Mouse (Mus musculus): ENCODE measurements at regions not wholly inside any gene's neighbourhood (a gene's known extent, or its start where the extent isn't known, plus 50 kb on each side); places are given as distances from the start of the nearest gene placed in this dataset.

GRCm38 (mm10) chr16:75325296-75325695 is 260.6 kb downstream of the Lipi start:
- no peak for DNase-seq (ENCODE audit: inconsistent age in 2 of 2, low spot score in 1 of 2)

DNA sequence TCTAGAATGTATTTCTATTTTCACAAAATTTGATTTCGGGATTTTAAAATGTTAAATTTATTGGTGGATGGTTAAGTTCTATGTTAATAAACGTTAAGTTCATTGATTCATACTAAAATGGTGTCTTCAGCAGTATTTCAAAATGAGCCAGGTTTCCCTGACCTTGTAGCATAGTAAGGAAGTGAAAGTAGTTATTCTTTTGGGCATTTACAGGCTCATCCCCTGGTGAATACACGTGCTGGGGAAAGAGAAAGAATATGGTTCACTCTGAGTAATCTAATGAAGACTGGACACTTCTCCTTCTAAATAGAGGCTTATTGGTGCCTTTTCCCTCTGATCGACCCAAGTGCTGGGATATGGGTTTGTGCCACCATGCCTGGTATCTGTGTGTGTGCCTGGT is 281.1 kb downstream of the Lipi start:
- no peak for DNase-seq (ENCODE audit: inconsistent age in 2 of 2, low spot score in 1 of 2)

- no peak for DNase-seq (ENCODE audit: inconsistent age in 2 of 2, low spot score in 1 of 2)
Observed at GRCm38 (mm10) chr16:75297416-75297815, 288.4 kb downstream of the Lipi start.

DNA sequence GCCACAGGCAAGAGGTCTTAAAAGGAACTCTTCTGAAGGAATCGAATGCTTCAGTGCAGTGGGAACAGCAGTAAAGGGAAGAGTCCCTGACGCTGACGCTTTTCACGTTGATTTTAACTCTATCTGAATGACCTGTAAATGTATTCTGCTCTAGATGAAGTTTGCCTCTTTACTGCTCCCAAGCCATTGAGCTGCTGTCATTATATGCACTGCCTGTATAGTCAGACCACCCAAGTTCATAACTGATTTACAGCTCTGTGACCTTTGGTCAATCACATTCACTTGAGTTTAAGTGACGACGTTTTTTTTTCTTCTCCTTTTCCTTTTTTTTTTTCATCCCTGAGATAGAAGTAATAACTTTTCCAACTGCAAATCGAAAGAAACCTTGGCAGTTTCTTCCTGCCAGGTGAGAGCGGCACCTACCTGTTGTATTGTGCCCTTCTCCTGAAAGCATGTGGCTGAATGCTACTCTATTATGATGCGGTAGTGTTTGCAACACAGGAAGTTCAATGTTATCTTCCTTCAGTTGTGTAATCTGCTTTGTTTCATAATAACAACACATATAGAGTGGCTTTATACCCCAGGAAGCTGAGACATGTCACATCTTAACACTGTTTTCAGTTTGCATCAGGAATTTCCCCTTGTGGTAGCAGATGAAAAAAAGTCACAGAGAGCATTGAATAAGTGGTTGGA is 293.0 kb downstream of the Lipi start:
- DNase-seq (ENCODE audit: inconsistent age in 2 of 2, low spot score in 1 of 2), result no peak

DNA sequence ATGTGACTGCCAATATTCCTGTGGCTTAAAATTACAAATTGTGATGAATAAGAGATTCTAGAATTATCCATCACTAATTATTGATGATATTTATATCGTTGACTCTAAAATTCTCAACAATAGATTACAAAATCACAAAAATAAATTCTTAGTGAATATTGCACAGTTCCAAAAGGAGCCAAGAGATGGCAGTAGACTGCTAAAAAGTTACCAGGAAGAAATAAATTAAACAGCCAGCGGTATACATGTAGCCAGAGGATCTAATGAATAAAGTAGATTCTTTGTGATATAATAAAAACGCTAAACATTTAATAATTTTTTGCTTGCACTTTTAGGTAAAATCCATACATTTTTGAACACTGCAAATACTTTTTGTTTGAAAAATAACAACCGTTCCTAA is 294.7 kb downstream of the Lipi start:
- DNase-seq (ENCODE audit: inconsistent age in 2 of 2, low spot score in 1 of 2), result peak in 1 of 2 experiments; percentile 21

GRCm38 (mm10) chr16:75287150-75287549 is 298.7 kb downstream of the Lipi start:
- DNase-seq (ENCODE audit: inconsistent age in 2 of 2, low spot score in 1 of 2), result no peak

GRCm38 (mm10) chr16:75285811-75286210 is 300.1 kb downstream of the Lipi start:
- no peak for DNase-seq (ENCODE audit: inconsistent age in 2 of 2, low spot score in 1 of 2)

- DNase-seq (ENCODE audit: inconsistent age in 2 of 2, low spot score in 1 of 2), result no peak
Observed at GRCm38 (mm10) chr16:75263903-75264302, 322.0 kb downstream of the Lipi start.

DNA sequence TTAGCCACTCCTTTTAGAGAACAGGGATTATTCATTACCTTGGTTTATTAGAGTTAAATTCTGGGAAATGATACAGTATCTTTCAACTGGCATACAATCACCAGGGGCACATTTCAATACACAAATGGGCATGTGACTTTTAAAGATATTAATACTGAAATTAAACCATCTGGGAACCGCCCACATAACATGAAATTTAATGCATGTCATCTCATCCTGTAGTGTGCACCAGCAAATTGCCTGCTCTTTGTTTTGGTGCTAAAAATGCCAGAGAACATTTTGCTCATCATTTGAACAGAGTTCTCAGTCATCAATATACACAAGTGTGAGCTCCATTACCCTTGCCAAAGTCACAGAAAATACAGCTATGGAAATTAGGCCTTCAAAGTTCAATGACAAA is 330.9 kb downstream of the Lipi start:
- no peak for DNase-seq (ENCODE audit: inconsistent age in 2 of 2, low spot score in 1 of 2)

GRCm38 (mm10) chr16:75249170-75249569 is 336.7 kb downstream of the Lipi start:
- no peak for DNase-seq (ENCODE audit: inconsistent age in 2 of 2, low spot score in 1 of 2)

DNA sequence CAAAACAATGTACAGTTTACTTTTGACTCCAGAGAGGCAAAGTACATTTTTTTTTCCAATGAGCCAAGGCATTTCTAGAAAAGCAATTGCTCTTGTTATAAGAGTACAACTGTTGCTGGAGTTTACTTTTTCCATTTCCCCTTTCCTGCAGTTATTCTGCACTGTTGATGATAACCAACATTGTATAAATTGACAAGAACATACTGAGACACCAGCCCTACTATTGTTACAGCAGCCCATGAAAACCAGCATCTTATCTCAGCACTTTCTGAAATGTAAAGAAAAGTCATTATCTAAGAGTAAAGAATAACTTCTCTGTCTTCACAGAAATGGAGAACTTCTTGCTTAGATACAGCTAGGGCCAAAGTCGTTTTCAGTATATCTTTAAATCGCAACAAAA is 345.5 kb downstream of the Lipi start:
- no peak for DNase-seq (ENCODE audit: inconsistent age in 2 of 2, low spot score in 1 of 2)

DNA sequence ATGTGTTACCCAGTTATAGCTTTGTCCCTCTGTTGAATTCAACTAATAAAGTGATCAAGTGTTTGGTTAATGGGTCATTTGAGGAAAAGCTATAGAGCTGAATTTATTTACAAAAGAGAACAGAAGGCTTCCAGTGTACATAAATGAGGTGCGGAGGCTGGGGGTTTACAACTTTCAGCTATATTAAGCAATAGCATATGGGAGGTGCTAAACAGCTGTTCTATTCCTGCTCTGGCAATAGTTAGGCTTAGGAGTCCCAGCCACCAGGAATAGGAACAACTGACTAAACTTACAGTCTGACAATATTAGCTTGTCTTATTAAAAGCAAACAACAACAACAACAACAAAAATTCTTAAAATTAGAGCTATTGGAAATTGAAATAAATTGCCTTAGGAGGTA is 353.7 kb downstream of the Lipi start:
- DNase-seq (ENCODE audit: inconsistent age in 2 of 2, low spot score in 1 of 2), result no peak

DNA sequence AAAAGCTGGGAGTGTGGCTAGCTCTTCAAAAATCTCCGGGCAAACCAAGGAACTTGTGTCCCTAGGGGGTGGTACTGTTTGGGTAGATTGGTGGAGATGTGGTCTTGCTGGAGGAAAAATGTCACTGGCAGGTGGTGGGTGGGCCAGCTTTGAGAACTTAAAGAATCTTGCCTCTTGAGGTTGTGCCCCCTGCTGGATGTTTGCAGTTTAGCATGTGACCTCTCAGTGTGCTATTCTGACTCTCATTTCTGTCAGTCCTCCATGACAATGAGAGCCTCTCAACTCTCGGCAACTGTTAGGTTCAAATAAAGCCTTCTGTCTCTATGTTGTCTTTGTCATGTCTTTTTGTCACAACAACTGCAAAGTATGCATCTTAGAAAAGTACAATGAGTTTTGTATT is 392.5 kb downstream of the Lipi start:
- no peak for DNase-seq (ENCODE audit: inconsistent age in 2 of 2, low spot score in 1 of 2)

DNA sequence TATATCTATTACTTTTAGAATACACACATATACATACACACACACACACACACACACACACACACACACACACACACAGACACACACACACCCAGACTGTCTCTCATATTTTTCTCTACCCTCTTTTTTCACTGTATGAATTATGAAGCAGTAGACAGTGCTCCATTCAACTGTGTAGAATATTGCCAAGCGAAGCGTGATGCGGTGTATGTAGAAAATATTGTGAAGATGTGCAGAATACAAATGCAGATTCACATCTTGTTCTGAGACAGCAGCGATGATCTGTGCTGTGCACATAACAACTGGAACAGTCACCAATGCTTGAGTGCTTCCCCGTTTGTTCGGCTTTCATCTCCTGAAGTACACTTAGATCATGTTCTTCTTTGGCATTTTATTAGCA is 395.5 kb downstream of the Lipi start:
- DNase-seq (ENCODE audit: inconsistent age in 2 of 2, low spot score in 1 of 2), result no peak

DNA sequence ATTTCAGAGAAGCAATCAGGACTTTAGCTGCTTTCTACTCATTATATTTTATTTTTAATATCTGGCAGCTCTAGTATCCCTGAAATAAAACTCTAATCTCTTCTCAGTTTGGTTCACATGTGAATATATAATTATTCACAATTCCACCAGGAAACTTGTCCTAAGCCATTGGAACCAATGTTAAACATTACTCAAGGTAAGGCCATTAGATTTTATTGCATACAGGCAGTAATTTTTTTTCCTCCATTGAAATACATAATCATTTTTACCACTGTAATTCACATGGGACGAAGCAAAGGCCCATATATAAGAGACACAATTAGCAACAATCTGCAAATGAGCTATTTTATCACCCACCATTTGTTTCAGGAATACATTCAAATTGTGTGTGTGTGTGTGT is 419.8 kb downstream of the Lipi start:
- DNase-seq (ENCODE audit: inconsistent age in 2 of 2, low spot score in 1 of 2), result no peak

DNA sequence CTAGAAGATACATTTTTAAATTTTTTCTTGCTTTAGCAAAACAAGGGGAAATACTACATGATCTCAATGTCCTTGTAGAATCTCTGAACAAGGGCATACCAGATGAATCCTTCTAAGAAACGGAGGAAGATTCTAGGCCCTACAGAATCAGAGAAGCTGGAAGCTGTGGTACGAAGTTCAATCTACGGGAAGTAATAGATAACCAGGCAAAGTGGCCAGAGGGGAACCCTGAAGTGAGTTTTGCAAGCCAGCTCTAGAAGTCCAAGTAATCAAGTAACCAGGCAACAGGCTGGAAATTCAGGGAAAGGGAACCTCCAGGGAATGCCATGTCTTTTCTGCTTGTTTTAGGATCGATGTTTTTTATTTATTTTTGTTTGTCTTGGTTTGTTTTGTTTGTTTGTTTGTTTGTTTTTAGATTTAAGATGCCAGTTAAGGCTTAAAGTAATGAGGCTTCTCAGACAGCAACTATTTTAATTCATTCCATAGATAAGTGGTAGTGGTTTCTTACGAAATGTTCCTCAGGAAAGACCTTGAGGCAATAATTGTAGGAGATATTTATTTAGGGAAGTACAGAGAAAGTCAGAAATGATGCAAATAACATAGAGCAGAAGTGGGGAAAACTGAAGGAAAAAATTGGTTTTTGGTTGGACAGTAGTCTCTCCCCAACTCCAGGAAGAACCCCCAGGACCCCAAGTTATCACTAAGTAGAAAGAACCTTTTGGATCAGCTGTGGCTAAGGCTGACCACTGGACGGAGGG is 420.7 kb downstream of the Lipi start:
- no peak for DNase-seq (ENCODE audit: inconsistent age in 2 of 2, low spot score in 1 of 2)

DNA sequence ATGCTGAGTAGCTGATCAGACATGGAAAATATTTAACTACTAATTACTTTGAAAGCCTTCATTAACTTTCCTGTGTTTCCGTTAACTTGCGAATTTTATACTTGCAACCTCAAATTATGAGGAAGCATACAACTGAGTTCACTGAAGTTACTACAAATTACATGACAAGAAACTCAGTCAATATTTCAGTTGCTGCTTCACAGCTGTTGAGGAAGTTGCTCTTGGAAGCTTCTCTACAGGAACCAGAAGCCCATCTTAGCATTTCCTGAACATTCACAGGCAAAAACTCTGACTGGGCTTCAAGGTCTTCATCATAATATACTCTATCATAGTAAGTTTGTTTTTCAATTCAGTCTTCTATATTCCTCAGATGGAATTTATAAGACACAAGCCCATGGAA is 426.1 kb downstream of the Lipi start:
- no peak for DNase-seq (ENCODE audit: inconsistent age in 2 of 2, low spot score in 1 of 2)

DNA sequence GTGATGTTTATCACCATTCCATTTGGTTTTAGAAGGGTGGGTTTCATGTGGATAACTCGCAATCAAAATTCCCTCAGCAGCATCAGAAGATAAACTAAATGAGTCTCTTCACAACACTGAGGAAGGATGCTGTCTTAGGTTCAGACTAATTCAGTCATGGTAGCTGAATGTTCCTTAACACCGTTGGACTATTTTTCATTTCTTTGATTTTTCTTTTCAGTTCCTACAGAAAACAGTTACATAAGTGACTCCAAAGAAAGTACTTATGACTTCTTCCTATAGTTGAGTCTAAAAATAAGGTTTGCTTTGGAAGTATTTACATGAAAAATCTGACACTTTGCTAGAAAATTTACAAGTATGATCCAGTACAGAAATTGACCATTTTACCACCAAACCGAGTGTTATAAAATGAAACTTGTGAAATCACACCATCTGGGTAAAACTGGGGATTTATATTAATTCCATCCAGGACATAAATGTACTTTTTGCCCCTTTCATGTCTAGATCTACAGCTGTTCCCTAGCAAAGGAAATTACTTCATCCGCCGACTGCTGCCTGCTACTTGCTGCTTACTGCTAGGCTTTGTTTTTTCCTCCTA is 430.3 kb downstream of the Lipi start:
- DNase-seq (ENCODE audit: inconsistent age in 2 of 2, low spot score in 1 of 2), result no peak

All from adrenal gland, adult (tissue).